Mouse (Mus musculus): ENCODE results near the gene Gm43191. TPM values are rescaled to one million over a fixed set of nuclear protein-coding genes. Genes with fewer than 3 reads are reported as not detected.

Gene Gm43191
- total and polyA plus RNA-seq, 3 experiments = 0.39 TPM; not detected in 2

DNA sequence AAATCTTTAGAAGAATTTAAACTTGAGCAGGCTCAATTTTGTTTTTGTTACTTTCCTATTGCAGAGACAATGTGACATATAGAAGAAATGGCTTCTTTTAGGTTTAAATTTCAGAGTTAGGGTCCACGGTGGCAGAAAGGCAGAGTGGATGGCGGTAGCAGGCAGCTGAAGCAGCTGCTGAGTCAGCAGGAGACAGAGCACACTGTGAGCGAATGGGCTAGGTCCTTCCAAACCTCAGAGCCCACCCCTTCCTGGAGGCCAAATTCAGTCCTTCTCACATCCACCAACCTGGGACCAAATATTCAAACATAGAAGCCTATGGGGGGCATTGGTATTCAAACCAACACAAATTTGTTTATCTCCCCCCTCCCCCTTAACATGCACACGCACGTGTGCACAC, 79.3 kb downstream of the Gm43191 start:
- H3K27ac ChIP-seq (ENCODE audit: control insufficient read depth, low read depth, low read length) = no peak overlapping the region
- H3K36me3 ChIP-seq (ENCODE audit: control insufficient read depth in 1 of 2, insufficient read depth in 2 of 2, low read length in 2 of 2) = peaks cover 5 to 6% of the 10 kb centered on the region in 2 experiments; a peak in 3 of 4 replicates
- H3K9ac ChIP-seq (ENCODE audit: control insufficient read depth, low read depth, low read length, poor library complexity, severe bottlenecking) = no peak overlapping the region
- peaks cover 0 to under 1% of the 10 kb centered on the region in 2 experiments; a peak in 1 of 4 replicates for H3K4me1 ChIP-seq (ENCODE audit: control insufficient read depth in 1 of 2, insufficient read depth in 2 of 2, low read length in 2 of 2)
- no peaks in the 10 kb centered on the region for H3K9me3 ChIP-seq (replicated peaks; ENCODE audit: insufficient read depth, low read length)
- TF ChIP-seq USF1 (IDR thresholded peaks at IDR 0.05; ENCODE audit: low read depth, low read length) (no peak), ETS1 (IDR thresholded peaks at IDR 0.05; ENCODE audit: low read depth, low read length) (no peak), ELF1 (IDR thresholded peaks at IDR 0.05; ENCODE audit: low read depth, low read length) (no peak), MAZ (IDR thresholded peaks at IDR 0.05; ENCODE audit: low read depth, low read length) (no peak)
- DNase-seq (ENCODE audit: low read depth, low spot score) = no peak
- no peaks in the 10 kb centered on the region for H3K27me3 ChIP-seq (ENCODE audit: control insufficient read depth in 1 of 2, insufficient read depth in 2 of 2, low read length in 2 of 2)
- H3K79me2 ChIP-seq (ENCODE audit: control insufficient read depth, insufficient read depth, low read length, poor library complexity) = peaks cover 6% of the 10 kb centered on the region
- no peak overlapping the region for H3K4me3 ChIP-seq (ENCODE audit: control insufficient read depth in 1 of 2, insufficient read depth in 1 of 2, low read depth in 2 of 2, low read length in 2 of 2)

DNA sequence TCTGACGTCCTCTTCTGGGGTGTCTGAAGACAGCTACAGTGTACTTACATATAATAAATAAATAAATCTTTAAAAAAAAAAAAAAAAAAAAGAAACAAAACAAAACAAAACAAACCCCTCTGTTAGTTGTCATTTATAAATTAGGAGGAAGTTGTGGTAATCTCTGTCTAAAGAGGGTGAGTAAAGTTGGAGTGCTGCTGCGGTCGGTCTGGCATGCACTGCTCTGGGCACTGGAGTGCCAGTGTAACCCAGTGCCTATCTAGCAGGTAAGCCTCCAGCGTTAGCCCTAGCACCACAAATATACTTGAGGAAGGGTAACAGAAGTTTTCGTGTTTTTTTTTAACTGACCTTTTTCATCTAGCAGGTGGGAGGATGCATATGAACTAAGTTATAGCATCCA, 80.1 kb downstream of the Gm43191 start:
- TF ChIP-seq TCF12 (IDR thresholded peaks at IDR 0.05; ENCODE audit: low read depth, low read length) = no peak
- TF ChIP-seq GATA1 (IDR thresholded peaks at IDR 0.05; ENCODE audit: low read depth, low read length) = no peak
- no peak for TF ChIP-seq ZC3H11A (IDR thresholded peaks at IDR 0.05; ENCODE audit: low read depth, low read length)
- TF ChIP-seq MEF2A (IDR thresholded peaks at IDR 0.05; ENCODE audit: extremely low read depth, insufficient replicate concordance, low read depth, low read length, poor library complexity, severe bottlenecking) = no peak
- TF ChIP-seq RAD21 (IDR thresholded peaks at IDR 0.05; ENCODE audit: low read depth, low read length) = no peak
- TF ChIP-seq UBTF (IDR thresholded peaks at IDR 0.05; ENCODE audit: borderline replicate concordance, insufficient read depth, low read depth, low read length) = no peak
- no peak for TF ChIP-seq BHLHE40 (IDR thresholded peaks at IDR 0.05; ENCODE audit: borderline replicate concordance, low read depth, low read length)
- TF ChIP-seq ETS1 (IDR thresholded peaks at IDR 0.05; ENCODE audit: low read depth, low read length) = no peak
- TF ChIP-seq SIN3A (IDR thresholded peaks at IDR 0.05; ENCODE audit: low read length) = no peak
- no peak for TF ChIP-seq MYB (IDR thresholded peaks at IDR 0.05; ENCODE audit: low read depth, low read length)
- no peak for DNase-seq (ENCODE audit: low read depth, low spot score)
- H3K27me3 ChIP-seq (ENCODE audit: control insufficient read depth in 1 of 2, insufficient read depth in 2 of 2, low read length in 2 of 2) = no peaks in the 10 kb centered on the region
- no peaks in the 10 kb centered on the region for H3K9me3 ChIP-seq (replicated peaks; ENCODE audit: insufficient read depth, low read length)
- peaks cover 2 to 5% of the 10 kb centered on the region in 2 experiments; a peak in 3 of 4 replicates for H3K4me1 ChIP-seq (ENCODE audit: control insufficient read depth in 1 of 2, insufficient read depth in 2 of 2, low read length in 2 of 2)
- peaks cover 5 to 12% of the 10 kb centered on the region in 2 experiments; a peak in 3 of 4 replicates for H3K36me3 ChIP-seq (ENCODE audit: control insufficient read depth in 1 of 2, insufficient read depth in 2 of 2, low read length in 2 of 2)
- no peak overlapping the region for H3K4me3 ChIP-seq (ENCODE audit: control insufficient read depth in 1 of 2, insufficient read depth in 1 of 2, low read depth in 2 of 2, low read length in 2 of 2)
- no peak overlapping the region for H3K9ac ChIP-seq (ENCODE audit: control insufficient read depth, low read depth, low read length, poor library complexity, severe bottlenecking)
- H3K27ac ChIP-seq (ENCODE audit: control insufficient read depth, low read depth, low read length) = no peak overlapping the region
- peaks cover 11% of the 10 kb centered on the region for H3K79me2 ChIP-seq (ENCODE audit: control insufficient read depth, insufficient read depth, low read length, poor library complexity)

DNA sequence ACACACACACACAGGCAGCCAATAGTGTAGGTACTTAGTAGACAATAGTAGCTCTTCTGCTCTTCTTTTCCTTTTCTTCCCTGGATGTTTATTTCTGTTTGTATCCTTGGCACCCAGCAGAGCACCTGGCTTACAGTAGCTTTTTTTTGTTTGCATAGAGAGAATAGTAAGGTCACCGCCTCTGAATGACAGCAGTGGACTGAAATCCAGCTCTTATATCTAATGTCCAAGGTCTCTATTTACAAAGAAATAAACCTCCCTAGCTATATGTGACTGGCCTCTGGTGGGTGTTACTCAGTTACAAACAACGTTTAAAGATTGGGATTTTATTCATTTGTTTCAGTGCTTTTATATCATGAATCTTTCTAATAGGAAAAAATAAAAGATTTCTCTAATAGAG, 81.4 kb downstream of the Gm43191 start:
- Histone ChIP-seq H3K4me1 (ENCODE audit: control insufficient read depth in 1 of 2, insufficient read depth in 2 of 2, low read length in 2 of 2) (peaks cover 4 to 5% of the 10 kb centered on the region in 2 experiments), H3K27ac (ENCODE audit: control insufficient read depth, low read depth, low read length) (no peak overlapping the region), H3K36me3 (ENCODE audit: control insufficient read depth in 1 of 2, insufficient read depth in 2 of 2, low read length in 2 of 2) (peaks cover 0 to 14% of the 10 kb centered on the region in 2 experiments; a peak in 2 of 4 replicates), H3K27me3 (ENCODE audit: control insufficient read depth in 1 of 2, insufficient read depth in 2 of 2, low read length in 2 of 2) (no peaks in the 10 kb centered on the region), H3K79me2 (ENCODE audit: control insufficient read depth, insufficient read depth, low read length, poor library complexity) (peaks cover 17% of the 10 kb centered on the region), H3K9me3 (replicated peaks; ENCODE audit: insufficient read depth, low read length) (no peaks in the 10 kb centered on the region), H3K4me3 (ENCODE audit: control insufficient read depth in 1 of 2, insufficient read depth in 1 of 2, low read depth in 2 of 2, low read length in 2 of 2) (no peak overlapping the region), H3K9ac (ENCODE audit: control insufficient read depth, low read depth, low read length, poor library complexity, severe bottlenecking) (no peak overlapping the region)
- TF ChIP-seq KAT2A (conservative IDR thresholded peaks at IDR 0.05; ENCODE audit: low read depth, low read length) = no peak
- no peak for TF ChIP-seq ZMIZ1 (IDR thresholded peaks at IDR 0.05; ENCODE audit: low read depth, low read length)
- TF ChIP-seq JUND (IDR thresholded peaks at IDR 0.05; ENCODE audit: low read depth, low read length) = no peak
- no peak for TF ChIP-seq SIN3A (IDR thresholded peaks at IDR 0.05; ENCODE audit: low read length)
- TF ChIP-seq USF2 (IDR thresholded peaks at IDR 0.05; ENCODE audit: borderline replicate concordance in 1 of 2, insufficient read depth in 1 of 2, low read depth in 1 of 2, low read length in 2 of 2) = no peak
- TF ChIP-seq TBP (IDR thresholded peaks at IDR 0.05; ENCODE audit: low read depth, low read length) = no peak
- TF ChIP-seq MEF2A (IDR thresholded peaks at IDR 0.05; ENCODE audit: extremely low read depth, insufficient replicate concordance, low read depth, low read length, poor library complexity, severe bottlenecking) = no peak
- no peak for TF ChIP-seq HCFC1 (IDR thresholded peaks at IDR 0.05; ENCODE audit: low read depth, low read length)
- no peak for TF ChIP-seq RCOR1 (IDR thresholded peaks at IDR 0.05; ENCODE audit: low read depth, low read length)
- TF ChIP-seq POLR2AphosphoS5 (IDR thresholded peaks at IDR 0.05; ENCODE audit: borderline replicate concordance, low read depth, low read length) = no peak
- no peak for TF ChIP-seq TCF12 (IDR thresholded peaks at IDR 0.05; ENCODE audit: low read depth, low read length)
- TF ChIP-seq TAL1 (IDR thresholded peaks at IDR 0.05; ENCODE audit: low read length) = no peak
- no peak for DNase-seq (ENCODE audit: low read depth, low spot score)

Data from MEL (cell line).